Mouse (Mus musculus) small intestine, adult 2 months (tissue): ENCODE measurements at regions not wholly inside any gene's neighbourhood (a gene's known extent, or its start where the extent isn't known, plus 50 kb on each side); places are given as distances from the start of the nearest gene placed in this dataset.
"Not testable (repeated sequence)": the region's sequence is repeated elsewhere in the genome, so short reads cannot be mapped to it uniquely, and the experiment has no call there.

Source experiments
- H3K27ac ChIP-seq: fragments of 200-500 bp; 2 replicates; pipeline ENCODE4 v1.5.1; 2012; ENCODE audit warnings: low read depth, low read length, control low read depth, inconsistent platforms; ENCODE audit not compliant: insufficient read depth
- H3K27me3 ChIP-seq: fragments of 200-500 bp; 2 replicates; pipeline ENCODE4 v1.6.1; 2012; ENCODE audit warnings: mild to moderate bottlenecking, moderate library complexity, low read length, inconsistent platforms; ENCODE audit not compliant: control insufficient read depth, insufficient read depth
- H3K36me3 ChIP-seq: fragments of 200-500 bp; 2 replicates; pipeline ENCODE4 v1.6.1; 2012; ENCODE audit warnings: mild to moderate bottlenecking, low read length, control low read depth, inconsistent platforms; ENCODE audit not compliant: control insufficient read depth, insufficient read depth
- H3K4me1 ChIP-seq: fragments of 200-500 bp; 2 replicates; pipeline ENCODE4 v1.6.1; 2012; ENCODE audit warnings: low read length, inconsistent platforms, mixed read lengths; ENCODE audit not compliant: control insufficient read depth, insufficient read depth, insufficient read length
- H3K4me3 ChIP-seq: fragments of 200-500 bp; 2 replicates; pipeline ENCODE4 v1.5.1; 2012; ENCODE audit warnings: low read depth, mild to moderate bottlenecking, control low read depth, inconsistent platforms, low read length, moderate library complexity
- CTCF ChIP-seq: fragments of 200-500 bp; IDR thresholded peaks from 2 replicates; pipeline ENCODE4 v1.5.1; 2012; ENCODE audit warnings: low read depth, mild to moderate bottlenecking, control low read depth, inconsistent platforms, low read length, moderate library complexity, mixed read lengths; ENCODE audit not compliant: insufficient replicate concordance, insufficient read length; ENCODE audit errors: extremely low read depth
- POLR2A ChIP-seq: fragments of 200-500 bp; IDR thresholded peaks from 2 replicates; pipeline ENCODE4 v1.6.1; 2012; ENCODE audit warnings: low read depth, mild to moderate bottlenecking, control low read depth, inconsistent platforms, low read length, moderate library complexity
- WGBS: fragments of 180-500 bp; shearing (Covaris S2); methylation state at CpG from one replicate; pipeline ENCODE4 v1.1.7; 2018; 5-methylcytosine and 5-hydroxymethylcytosine counted together

- Histone ChIP-seq H3K36me3 (no peaks in the 10 kb centered on the region), H3K4me3 (no peak overlapping the region), H3K27ac (no peak overlapping the region), H3K4me1 (0 out of 2 replicates have a peak, but pooled peaks cover 2% of the 10 kb centered on the region), H3K27me3 (no peaks in the 10 kb centered on the region)
- no peak for TF ChIP-seq POLR2A
- no peak for TF ChIP-seq CTCF
- 31% methylated on average over 2 of the region's 2 CpGs for WGBS
These were observed 211.0 kb upstream of the Slc7a11 start for GRCm38 (mm10) chr3:50654441-50654840.

DNA sequence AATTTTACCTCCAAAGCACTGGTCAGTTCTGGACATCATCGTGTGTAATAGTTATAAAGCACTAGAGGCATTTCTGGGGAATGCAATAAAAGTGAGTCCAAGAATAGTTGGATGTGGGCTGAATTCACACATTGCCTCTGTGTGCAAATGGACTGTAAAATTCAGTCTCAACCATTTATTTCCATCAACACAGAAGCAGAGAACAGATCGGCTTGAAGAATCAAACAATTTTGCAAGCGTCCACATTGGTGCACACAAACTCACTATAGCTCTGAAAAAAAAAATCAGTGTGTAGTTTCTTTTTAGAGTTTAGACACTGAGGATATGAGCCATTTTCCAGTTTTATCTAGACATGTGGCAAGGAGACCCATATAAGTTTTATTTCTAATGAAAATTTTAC is 208.9 kb upstream of the Slc7a11 start:
- TF ChIP-seq POLR2A (no peak), CTCF (no peak)

DNA sequence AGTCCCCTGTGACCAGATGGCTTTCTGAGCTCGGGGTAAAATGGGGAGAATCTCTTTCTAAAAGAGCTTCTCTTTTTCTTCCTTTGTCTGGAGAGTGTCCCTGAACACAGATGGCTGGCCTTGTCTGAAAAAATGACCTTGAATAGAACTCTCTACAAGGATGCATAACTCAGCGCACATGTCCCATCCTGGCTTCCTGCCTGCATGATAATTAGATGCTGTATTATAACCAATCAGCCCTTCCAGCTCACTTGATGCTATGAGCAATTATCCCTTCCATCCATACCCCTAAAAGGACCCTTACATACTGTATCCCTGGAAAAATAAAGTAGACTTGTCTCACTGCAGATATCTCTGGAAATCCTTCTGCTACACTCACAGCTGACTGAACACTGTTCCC is 199.7 kb upstream of the Slc7a11 start:
- no peaks in the 10 kb centered on the region for H3K36me3 ChIP-seq
- 74% methylated on average over 2 of the region's 2 CpGs for WGBS
- H3K4me1 ChIP-seq = no peaks in the 10 kb centered on the region
- H3K4me3 ChIP-seq = no peak overlapping the region
- H3K27ac ChIP-seq = no peak overlapping the region
- TF ChIP-seq CTCF = no peak
- no peak for TF ChIP-seq POLR2A
- H3K27me3 ChIP-seq = no peaks in the 10 kb centered on the region

More for the DNA sequence above, 208.9 kb upstream of the Slc7a11 start:
- no peaks in the 10 kb centered on the region for H3K27me3 ChIP-seq
- 92% methylated on average over 3 of the region's 3 CpGs for WGBS
- H3K4me1 ChIP-seq = no peaks in the 10 kb centered on the region
- H3K4me3 ChIP-seq = no peak overlapping the region
- H3K27ac ChIP-seq = no peak overlapping the region
- H3K36me3 ChIP-seq = no peaks in the 10 kb centered on the region

- Histone ChIP-seq H3K4me3 (no peak overlapping the region), H3K27me3 (no peaks in the 10 kb centered on the region), H3K27ac (no peak overlapping the region), H3K4me1 (no peaks in the 10 kb centered on the region), H3K36me3 (no peaks in the 10 kb centered on the region)
- TF ChIP-seq CTCF (no peak), POLR2A (no peak)
- 90% methylated on average over 12 of the region's 12 CpGs for WGBS
These were observed 196.5 kb upstream of the Slc7a11 start for GRCm38 (mm10) chr3:50639907-50640323.

DNA sequence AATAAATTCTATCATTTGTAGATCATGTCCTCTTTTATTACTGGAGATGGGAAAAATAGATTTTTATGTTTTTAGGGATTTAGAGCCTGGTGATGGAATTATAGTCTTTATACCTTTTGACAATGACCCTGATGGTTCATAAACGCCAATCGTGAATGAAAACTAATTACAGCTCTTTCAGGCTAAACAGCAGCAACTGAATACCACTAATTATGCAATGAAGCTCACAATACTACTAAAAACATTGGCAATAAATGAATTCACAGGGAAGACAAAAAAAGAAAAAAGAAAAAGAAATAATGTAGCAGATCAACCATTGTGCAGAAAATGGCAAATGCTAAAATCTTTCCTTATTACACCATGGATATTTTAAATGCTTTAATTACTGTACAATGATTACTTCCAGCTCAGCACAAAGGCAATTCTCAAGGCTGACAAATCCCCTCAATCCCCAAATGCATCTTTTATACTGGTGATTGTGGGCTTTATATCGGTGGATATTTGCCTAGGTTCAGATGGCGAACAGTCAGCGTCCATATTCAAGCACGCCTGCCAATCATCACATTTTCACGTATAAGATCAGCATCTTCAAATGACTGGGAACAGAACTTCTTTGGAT is 191.2 kb upstream of the Slc7a11 start:
- Histone ChIP-seq H3K27ac (no peak overlapping the region), H3K4me3 (no peak overlapping the region), H3K27me3 (no peaks in the 10 kb centered on the region), H3K4me1 (no peaks in the 10 kb centered on the region), H3K36me3 (no peaks in the 10 kb centered on the region)
- 94% methylated on average over 7 of the region's 7 CpGs for WGBS
- TF ChIP-seq POLR2A (no peak), CTCF (no peak)

GRCm38 (mm10) chr3:50631286-50631685 is 187.9 kb upstream of the Slc7a11 start:
- Histone ChIP-seq H3K4me3 (no peak overlapping the region), H3K27ac (no peak overlapping the region), H3K4me1 (no peaks in the 10 kb centered on the region), H3K36me3 (no peaks in the 10 kb centered on the region), H3K27me3 (no peaks in the 10 kb centered on the region)
- TF ChIP-seq POLR2A (no peak), CTCF (no peak)

GRCm38 (mm10) chr3:50628092-50628696 is 184.8 kb upstream of the Slc7a11 start:
- TF ChIP-seq POLR2A (no peak), CTCF (no peak)
- WGBS = 55% methylated on average over 9 of the region's 9 CpGs
- Histone ChIP-seq H3K4me3 (peak overlapping the region; percentile 21; the same call in 1 of the 2 replicates), H3K27ac (no peak overlapping the region), H3K4me1 (no peaks in the 10 kb centered on the region), H3K36me3 (no peaks in the 10 kb centered on the region), H3K27me3 (no peaks in the 10 kb centered on the region)

DNA sequence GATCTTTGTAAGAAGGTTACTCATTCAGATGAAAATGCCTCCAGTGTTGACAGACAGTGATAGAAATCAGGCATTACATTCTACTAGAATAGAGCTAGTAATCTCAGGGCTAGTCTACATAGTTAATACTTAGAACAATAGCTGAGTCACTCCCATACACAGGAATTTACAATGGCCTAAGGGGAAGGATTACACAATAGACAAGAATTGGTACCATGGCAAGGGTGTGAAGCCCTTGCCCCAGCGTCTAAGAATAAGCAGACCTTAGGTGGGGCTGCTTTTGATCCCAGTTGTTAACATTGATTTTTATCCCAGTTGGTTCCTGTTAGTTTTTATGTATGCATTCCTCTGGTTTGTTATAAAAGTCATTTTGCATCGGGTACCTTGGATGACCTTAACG is 177.8 kb upstream of the Slc7a11 start:
- not testable (repeated sequence) for H3K27me3 ChIP-seq
- 62% methylated on average over 3 of the region's 3 CpGs for WGBS

More for the DNA sequence above, 177.8 kb upstream of the Slc7a11 start:
- H3K4me1 ChIP-seq, H3K27ac ChIP-seq, H3K36me3 ChIP-seq, H3K4me3 ChIP-seq: not testable (repeated sequence)
